Mouse (Mus musculus): Measurements from ENCODE around the gene Imp3.
A peak's percentile ranks its signal among the peaks of the same experiment; 100 is the strongest.
"Not testable (repeated sequence)": the region's sequence is repeated elsewhere in the genome, so short reads cannot be mapped to it uniquely, and the experiment has no call there.

The Imp3 gene

DNA sequence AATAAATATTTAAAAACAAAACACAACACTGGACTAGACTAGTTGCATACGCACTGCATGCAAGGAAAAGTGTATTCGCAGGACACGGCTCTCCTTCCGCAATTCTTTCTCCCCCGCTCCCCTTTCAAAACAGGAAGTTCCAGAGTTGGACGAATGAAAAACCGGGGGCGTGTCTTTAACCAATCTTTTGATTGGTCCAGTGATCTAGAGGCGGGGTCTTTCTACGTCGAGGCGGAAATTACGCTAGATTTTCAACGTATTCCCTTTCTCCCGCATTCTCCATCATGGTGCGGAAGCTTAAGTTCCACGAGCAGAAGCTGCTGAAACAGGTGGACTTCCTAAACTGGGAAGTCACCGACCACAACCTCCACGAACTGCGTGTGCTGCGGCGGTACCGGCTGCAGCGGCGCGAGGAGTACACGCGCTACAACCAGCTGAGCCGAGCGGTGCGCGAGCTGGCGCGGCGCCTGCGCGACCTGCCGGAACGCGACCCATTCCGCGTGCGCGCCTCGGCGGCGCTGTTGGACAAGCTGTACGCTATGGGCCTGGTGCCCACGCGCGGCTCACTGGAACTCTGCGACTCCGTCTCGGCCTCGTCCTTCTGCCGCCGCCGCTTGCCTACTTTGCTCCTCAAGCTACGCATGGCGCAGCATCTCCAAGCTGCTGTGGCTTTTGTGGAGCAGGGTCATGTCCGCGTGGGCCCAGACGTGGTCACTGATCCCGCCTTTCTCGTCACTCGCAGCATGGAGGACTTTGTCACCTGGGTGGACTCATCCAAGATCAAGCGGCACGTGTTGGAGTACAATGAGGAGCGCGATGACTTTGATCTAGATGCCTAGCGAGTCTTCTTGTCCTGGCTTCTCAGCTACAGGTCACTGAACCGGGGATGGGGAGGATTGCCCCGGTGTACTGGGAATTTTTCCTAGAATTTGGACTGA, at the start of gene Imp3:
TSS of gene Imp3 (plus strand) at position 253 of the 938 bp plus-strand sequence.
- peak; percentile 64 to 84 for DNase-seq (ENCODE audit: low spot score in 2 of 2)

DNA sequence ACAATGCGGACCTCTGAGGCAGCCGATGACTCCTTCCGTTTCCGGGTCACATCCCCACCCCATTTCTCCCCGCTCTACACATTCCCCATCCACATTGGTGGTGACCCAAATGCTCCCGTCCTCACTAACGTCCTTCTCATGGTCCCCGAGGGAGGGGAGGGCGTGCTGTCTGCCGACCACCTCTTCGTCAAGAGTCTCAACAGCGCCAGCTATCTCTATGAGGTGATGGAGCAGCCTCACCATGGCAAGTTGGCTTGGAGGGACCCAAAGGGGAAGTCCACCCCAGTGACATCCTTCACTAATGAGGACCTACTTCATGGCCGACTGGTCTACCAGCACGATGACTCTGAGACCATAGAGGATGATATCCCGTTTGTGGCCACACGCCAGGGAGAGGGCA, 49.7 kb upstream of the Imp3 start:
- no peak for DNase-seq (ENCODE audit: low spot score in 2 of 2)

DNA sequence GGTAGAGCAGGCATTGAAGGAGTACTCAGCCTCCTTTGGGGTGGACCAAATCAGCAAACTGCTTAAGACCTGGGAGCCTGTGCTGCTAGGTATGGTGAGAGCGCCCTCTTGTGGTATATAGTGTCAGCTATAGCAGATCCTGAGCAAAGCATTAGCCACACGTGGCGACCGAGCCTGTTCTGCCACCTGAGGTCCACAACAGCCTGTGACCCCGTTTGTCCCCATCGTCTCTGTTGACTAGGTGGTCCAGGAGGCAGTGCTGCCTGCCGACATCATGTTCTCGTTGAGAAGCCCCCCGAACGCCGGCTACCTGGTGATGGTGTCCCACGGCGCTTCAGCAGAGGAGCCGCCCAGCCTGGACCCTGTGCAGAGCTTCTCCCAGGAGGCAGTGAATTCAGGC, 47.5 kb upstream of the Imp3 start:
- DNase-seq (ENCODE audit: low spot score in 2 of 2): peak in 1 of 2 experiments; percentile 75

- DNase-seq (ENCODE audit: low spot score in 2 of 2): no peak
These were observed 46.6 kb upstream of the Imp3 start for GRCm38 (mm10) chr9:56890522-56891250.

- peak in 1 of 2 experiments; percentile 64 for DNase-seq (ENCODE audit: low spot score in 2 of 2)
These were observed 45.7 kb upstream of the Imp3 start for GRCm38 (mm10) chr9:56891517-56892011.

GRCm38 (mm10) chr9:56892111-56892510, 45.2 kb upstream of the Imp3 start:
- no peak for DNase-seq (ENCODE audit: low spot score in 2 of 2)

- no peak for DNase-seq (ENCODE audit: low spot score in 2 of 2)
These were observed 44.0 kb upstream of the Imp3 start for GRCm38 (mm10) chr9:56893313-56893712.

DNA sequence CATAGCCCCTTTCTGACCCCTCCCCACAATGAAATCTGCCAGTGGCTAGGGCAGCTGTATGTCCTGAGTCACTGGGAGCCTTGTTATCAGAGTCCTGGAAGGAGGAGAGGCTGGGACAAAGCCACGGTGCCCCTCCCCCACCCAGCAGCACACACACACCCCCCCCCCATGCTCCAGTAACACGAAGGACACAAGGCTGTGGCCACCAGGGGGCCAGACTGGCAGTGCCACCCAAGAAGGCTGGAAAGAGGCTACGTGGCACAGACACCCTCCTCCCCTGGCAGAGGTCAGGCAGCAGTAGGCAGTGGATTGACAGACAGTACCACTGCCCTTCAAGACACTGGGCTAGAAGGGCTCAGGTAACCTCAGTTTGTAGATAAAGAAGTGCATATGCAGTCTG, 43.3 kb upstream of the Imp3 start:
- DNase-seq (ENCODE audit: low spot score in 2 of 2): no peak

DNA sequence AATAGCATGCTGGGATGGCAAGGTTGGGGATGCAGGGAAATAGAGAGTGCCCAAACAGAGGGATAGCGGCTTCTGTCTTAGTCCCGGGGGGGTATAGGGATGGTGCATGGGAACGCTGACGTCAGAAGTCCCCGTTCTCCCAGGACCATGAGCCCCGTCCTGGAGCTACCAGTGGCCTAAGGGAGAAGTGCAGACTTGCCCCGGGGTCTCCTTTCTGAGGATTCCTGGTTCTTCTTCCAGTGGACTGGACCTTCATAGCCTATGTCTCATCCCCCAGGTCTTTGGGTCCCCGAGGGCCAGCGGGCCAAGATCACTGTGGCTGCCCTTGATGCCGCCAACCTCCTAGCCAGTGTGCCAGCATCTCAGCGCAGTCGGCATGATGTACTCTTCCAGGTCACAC, 40.5 kb upstream of the Imp3 start:
- DNase-seq (ENCODE audit: low spot score in 2 of 2): no peak

DNA sequence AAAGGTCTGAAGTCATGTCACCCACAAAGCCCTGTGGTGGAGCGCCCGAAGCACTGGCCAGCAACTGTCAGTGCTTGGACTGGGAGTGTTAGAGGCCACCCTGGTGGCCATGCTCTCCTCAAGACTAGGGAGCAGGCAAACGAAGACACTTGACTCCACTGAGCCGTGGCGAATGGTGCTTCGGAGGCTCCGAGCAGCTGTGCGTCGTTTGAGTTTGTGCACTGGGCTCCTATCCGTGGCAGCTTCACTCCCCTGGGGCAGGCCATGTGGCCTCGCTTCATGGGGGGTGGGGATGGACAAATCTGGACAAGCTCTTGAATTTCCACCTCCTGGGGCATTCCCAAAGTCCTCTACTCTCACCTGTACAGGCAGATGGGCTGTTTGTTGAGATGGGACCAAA, 37.9 kb upstream of the Imp3 start:
- DNase-seq (ENCODE audit: low spot score in 2 of 2): no peak

DNA sequence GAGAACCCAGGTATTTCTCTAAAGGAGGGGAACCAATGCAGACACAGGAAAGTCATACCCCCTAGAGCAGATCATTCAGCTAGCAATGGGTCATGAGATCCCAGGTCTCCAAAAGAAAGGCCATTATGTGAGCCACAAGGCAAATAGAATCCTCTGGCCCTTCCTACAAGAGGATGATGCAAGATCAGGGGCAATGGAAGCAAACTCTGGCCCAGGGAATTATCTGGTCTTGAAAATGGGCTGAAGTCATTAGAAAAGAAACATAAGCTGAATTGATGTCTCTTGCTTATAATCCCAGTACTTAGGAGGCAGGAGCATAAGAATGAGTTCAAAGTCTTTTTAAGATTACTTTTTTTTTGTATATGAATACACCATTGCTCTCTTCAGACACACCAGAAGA, 37.2 kb upstream of the Imp3 start:
- DNase-seq (ENCODE audit: low spot score in 2 of 2): no peak

DNA sequence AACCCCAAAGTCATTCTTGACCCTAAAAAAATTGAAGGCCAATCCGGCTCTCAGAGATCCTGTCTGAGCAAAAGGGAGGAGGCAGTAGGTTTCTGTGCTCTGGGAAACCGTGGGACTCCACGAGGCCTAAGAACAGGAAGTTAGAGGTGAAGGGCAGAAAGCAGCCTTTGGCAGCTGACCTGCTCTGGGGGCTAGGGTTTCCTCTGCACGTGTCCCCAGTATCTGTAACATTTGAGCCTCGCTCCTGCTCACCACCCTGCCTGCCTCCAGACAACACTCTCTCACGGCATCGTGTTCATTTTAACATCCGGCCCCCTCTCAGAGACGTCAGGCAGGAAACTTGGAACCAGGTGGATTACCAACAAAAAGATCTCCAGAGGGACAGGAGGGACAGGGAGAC, 36.7 kb upstream of the Imp3 start:
- DNase-seq (ENCODE audit: low spot score in 2 of 2): no peak

DNA sequence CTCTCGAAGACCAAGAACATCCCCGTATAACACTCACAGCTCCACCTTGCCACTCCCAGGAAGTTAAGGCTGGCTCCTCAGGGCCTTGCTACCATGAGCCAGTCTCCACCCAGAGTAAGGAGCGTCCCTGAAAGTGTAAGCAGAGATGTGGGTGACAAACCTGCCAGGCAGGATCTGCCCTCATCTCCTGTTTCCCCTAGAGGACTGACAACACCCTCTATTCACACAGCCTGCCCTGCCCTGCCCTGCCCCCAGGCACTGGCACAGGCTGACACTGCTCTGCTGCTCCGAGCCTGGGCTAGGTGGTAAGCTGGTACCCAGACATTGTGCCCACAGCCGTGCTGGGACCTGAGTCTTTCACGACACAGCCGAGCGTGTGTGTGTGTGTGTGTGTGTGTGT, 36.1 kb upstream of the Imp3 start:
- DNase-seq (ENCODE audit: low spot score in 2 of 2): no peak

DNA sequence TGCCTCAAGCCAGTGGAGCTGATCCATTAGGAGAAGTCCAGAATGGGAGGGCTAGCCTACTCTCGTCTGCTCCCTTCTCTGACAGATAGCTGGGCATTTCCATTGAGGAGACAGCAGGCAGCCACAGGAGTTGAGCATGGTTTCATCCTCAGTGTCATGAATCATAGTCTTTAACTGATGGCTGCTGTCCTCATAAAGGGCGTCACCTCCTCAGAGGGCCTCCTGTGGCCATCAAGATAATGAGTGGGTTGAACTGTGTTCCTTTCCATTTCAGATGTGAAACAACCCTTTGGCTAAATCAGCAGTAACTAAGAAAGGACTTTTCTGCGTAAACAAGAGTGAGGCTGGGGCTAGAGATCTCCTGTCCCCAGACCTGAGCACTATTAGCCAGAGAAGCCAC, 33.6 kb upstream of the Imp3 start:
- DNase-seq (ENCODE audit: low spot score in 2 of 2): no peak

DNA sequence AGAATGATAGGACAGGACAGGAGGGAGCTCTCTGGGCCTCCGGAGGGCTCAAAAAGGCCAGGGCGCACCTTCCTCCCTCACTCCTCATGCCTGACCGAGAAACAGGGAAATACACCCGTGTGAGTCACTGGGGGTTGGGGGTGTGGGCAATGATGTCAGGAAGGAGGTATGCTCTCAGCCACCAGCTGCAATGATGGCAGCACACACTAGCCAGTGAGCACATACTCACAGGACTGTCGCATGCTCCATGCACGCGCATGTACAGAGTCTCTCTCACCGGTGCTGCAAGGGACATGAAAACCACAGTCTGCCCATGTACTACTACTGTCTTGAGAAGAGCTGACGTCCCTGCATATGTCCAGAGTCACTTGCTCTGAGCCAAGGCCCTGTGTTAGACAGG, 29.7 kb upstream of the Imp3 start:
- DNase-seq (ENCODE audit: low spot score in 2 of 2): no peak

- not testable (repeated sequence) for DNase-seq (ENCODE audit: low spot score in 2 of 2)
These were observed 27.3 kb upstream of the Imp3 start for GRCm38 (mm10) chr9:56909991-56910390.

GRCm38 (mm10) chr9:56911017-56911416, 26.3 kb upstream of the Imp3 start:
- no peak for DNase-seq (ENCODE audit: low spot score in 2 of 2)

DNA sequence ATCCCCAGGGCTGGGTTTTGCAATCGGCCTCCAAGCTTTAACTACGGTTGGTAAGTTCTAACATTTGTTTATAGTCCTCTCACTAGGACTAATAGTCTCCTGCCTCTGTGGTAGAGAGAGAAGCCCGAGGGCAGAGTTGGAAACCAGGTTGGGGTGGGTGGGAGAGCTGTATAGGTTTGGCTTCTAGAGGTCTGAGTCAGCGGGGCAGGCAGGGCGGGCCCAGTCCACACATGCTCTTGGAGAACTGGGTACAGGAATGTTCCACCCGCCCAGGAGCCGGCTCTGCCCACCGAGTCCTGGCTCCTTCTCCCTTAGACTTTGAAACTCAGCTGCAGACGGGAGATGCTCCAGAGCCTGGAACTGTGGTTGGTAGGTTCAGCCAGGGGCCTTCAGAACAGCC, 23.3 kb upstream of the Imp3 start:
- DNase-seq (ENCODE audit: low spot score in 2 of 2): no peak

- DNase-seq (ENCODE audit: low spot score in 2 of 2): no peak
These were observed 22.2 kb upstream of the Imp3 start for GRCm38 (mm10) chr9:56915116-56915515.

GRCm38 (mm10) chr9:56915695-56916410, 21.4 kb upstream of the Imp3 start:
- DNase-seq (ENCODE audit: low spot score in 2 of 2): no peak

DNA sequence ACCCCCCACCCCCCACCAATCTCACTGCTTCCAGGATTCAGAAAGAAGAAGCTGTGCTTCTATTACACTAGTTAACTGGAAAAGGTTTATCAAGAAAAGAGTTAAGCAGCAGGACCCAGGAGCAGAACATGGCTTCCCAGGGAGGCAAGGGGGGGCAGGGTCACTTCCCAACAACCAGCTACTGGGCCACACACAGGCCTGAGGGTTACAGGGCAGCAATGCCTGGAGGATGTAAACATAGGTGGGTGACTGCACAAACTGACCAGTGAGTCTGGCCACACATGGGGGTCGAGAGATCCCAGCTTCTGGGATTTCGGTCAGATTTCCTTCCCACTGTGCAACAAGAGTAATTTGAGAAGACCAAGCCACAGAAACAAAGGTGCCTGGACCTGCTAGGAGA, 20.1 kb upstream of the Imp3 start:
- DNase-seq (ENCODE audit: low spot score in 2 of 2): no peak

DNA sequence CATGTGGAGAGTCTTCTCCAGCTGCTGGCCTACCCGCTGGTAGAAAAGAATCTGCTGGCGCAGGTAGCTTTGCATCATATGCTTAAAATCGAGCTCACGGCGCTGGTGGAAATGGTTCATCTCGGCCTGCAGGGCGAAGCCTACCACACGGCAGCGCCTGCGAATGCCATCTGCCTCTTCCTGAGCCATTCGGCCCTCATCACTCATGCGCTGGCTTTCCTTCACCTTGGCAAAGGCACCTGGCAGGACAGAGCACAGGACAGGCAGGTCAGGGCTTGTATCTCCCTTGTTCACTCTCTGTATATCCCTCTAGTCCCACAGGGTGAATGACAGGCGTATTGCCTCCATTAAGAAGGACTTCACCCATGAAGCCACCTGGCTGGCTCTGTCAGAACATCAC, 18.8 kb upstream of the Imp3 start:
- no peak for DNase-seq (ENCODE audit: low spot score in 2 of 2)

Measured in cerebellum, postnatal 4 days (tissue).